Mouse (Mus musculus): ENCODE data around the gene Nfia.
A peak's percentile ranks its signal among the peaks of the same experiment; 100 is the strongest.

The Nfia gene

GRCm38 (mm10) chr4:97816753-97817152 is 44.2 kb downstream of the Nfia start:
- DNase-seq (ENCODE audit: low read depth): no peak

GRCm38 (mm10) chr4:97817741-97818140 is 45.2 kb downstream of the Nfia start:
- no peak for DNase-seq (ENCODE audit: low read depth)

- DNase-seq (ENCODE audit: low read depth): no peak
Measured at GRCm38 (mm10) chr4:97818498-97818897, 46.0 kb downstream of the Nfia start.

GRCm38 (mm10) chr4:97819101-97819500 is 46.6 kb downstream of the Nfia start:
- DNase-seq (ENCODE audit: low read depth): no peak

GRCm38 (mm10) chr4:97820474-97821259 is 48.1 kb downstream of the Nfia start:
- no peak for DNase-seq (ENCODE audit: low read depth)

- no peak for DNase-seq (ENCODE audit: low read depth)
Measured at GRCm38 (mm10) chr4:97821556-97822251, 49.2 kb downstream of the Nfia start.

GRCm38 (mm10) chr4:97823512-97823911 is 51.0 kb downstream of the Nfia start:
- DNase-seq (ENCODE audit: low read depth): no peak

- DNase-seq (ENCODE audit: low read depth): no peak
Measured at GRCm38 (mm10) chr4:97824451-97824850, 51.9 kb downstream of the Nfia start.

- DNase-seq (ENCODE audit: low read depth): no peak
Measured at GRCm38 (mm10) chr4:97825432-97825831, 52.9 kb downstream of the Nfia start.

GRCm38 (mm10) chr4:97825841-97826240 is 53.3 kb downstream of the Nfia start:
- DNase-seq (ENCODE audit: low read depth): no peak

- no peak for DNase-seq (ENCODE audit: low read depth)
Measured at GRCm38 (mm10) chr4:97827115-97827514, 54.6 kb downstream of the Nfia start.

GRCm38 (mm10) chr4:97828579-97828978 is 56.0 kb downstream of the Nfia start:
- DNase-seq (ENCODE audit: low read depth): no peak

GRCm38 (mm10) chr4:97829336-97830050 is 57.0 kb downstream of the Nfia start:
- DNase-seq (ENCODE audit: low read depth): no peak

GRCm38 (mm10) chr4:97830051-97830853 is 57.7 kb downstream of the Nfia start:
- DNase-seq (ENCODE audit: low read depth): peak; percentile 50

- DNase-seq (ENCODE audit: low read depth): no peak
Measured at GRCm38 (mm10) chr4:97830935-97831608, 58.5 kb downstream of the Nfia start.

GRCm38 (mm10) chr4:97831611-97832278 is 59.2 kb downstream of the Nfia start:
- peak; percentile 29 for DNase-seq (ENCODE audit: low read depth)

- DNase-seq (ENCODE audit: low read depth): no peak
Measured at GRCm38 (mm10) chr4:97832279-97832640, 59.7 kb downstream of the Nfia start.

GRCm38 (mm10) chr4:97836812-97837211 is 64.3 kb downstream of the Nfia start:
- DNase-seq (ENCODE audit: low read depth): no peak

GRCm38 (mm10) chr4:97837724-97838123 is 65.2 kb downstream of the Nfia start:
- no peak for DNase-seq (ENCODE audit: low read depth)

GRCm38 (mm10) chr4:97838651-97839050 is 66.1 kb downstream of the Nfia start:
- DNase-seq (ENCODE audit: low read depth): no peak
